Mouse (Mus musculus) spleen, adult 2 months (tissue): ENCODE measurements around the gene Tmem179. TPM values are rescaled to one million over a fixed set of nuclear protein-coding genes. Genes with fewer than 3 reads are reported as not detected.

Experiments used
- DNase-seq, 2 experiments: peaks; one replicate each; pipeline versions ENCODE4 v3.0.0 to v3.0.0-alpha.2; 2012 to 2021; ENCODE audit warnings: low spot score in 2 of 2, low read depth in 1 of 2
- H3K27ac ChIP-seq: fragments of 200-500 bp; 2 replicates; pipeline ENCODE4 v1.5.1; 2012; ENCODE audit warnings: low read length, inconsistent platforms; ENCODE audit not compliant: insufficient read depth
- H3K27me3 ChIP-seq: fragments of 200-500 bp; 2 replicates; pipeline ENCODE4 v1.6.1; 2012; ENCODE audit warnings: mild to moderate bottlenecking, moderate library complexity, low read length, inconsistent platforms; ENCODE audit not compliant: control insufficient read depth, insufficient read depth
- H3K36me3 ChIP-seq: fragments of 200-500 bp; 2 replicates; pipeline ENCODE4 v1.6.1; 2012; ENCODE audit warnings: mild to moderate bottlenecking, low read length, inconsistent platforms; ENCODE audit not compliant: control insufficient read depth, insufficient read depth
- H3K4me1 ChIP-seq: fragments of 200-500 bp; 2 replicates; pipeline ENCODE4 v1.6.1; 2011; ENCODE audit warnings: inconsistent platforms; ENCODE audit not compliant: control insufficient read depth, insufficient read depth, insufficient read length
- H3K4me3 ChIP-seq: fragments of 200-500 bp; 2 replicates; pipeline ENCODE4 v1.5.1; 2011; ENCODE audit warnings: mild to moderate bottlenecking, inconsistent platforms; ENCODE audit not compliant: insufficient read depth, insufficient read length; ENCODE audit errors: extremely low read depth
- CTCF ChIP-seq: fragments of 200-500 bp; IDR thresholded peaks from 2 replicates; pipeline ENCODE4 v1.5.1; 2011; ENCODE audit warnings: mild to moderate bottlenecking, inconsistent platforms; ENCODE audit not compliant: insufficient read depth, insufficient read length, insufficient replicate concordance; ENCODE audit errors: extremely low read depth
- POLR2A ChIP-seq: fragments of 200-500 bp; IDR thresholded peaks from 2 replicates; pipeline ENCODE4 v1.6.1; 2011; ENCODE audit warnings: low read depth, low read length, inconsistent platforms
- WGBS: fragments of 180-500 bp; shearing (Covaris S2); methylation state at CpG from one replicate; pipeline ENCODE4 v1.1.7; 2018; 5-methylcytosine and 5-hydroxymethylcytosine counted together
- polyA plus RNA-seq: library from polyadenylated mRNA; depleted of rRNA; stranded (reverse); fragments of >200 nt; gene quantifications from 2 replicates; pipeline ENCODE4 v1.2.3, GENCODE M21; 2012; rRNA removed

Tmem179 gene
- polyA plus RNA-seq, 1 experiment: 0.02 TPM

DNA sequence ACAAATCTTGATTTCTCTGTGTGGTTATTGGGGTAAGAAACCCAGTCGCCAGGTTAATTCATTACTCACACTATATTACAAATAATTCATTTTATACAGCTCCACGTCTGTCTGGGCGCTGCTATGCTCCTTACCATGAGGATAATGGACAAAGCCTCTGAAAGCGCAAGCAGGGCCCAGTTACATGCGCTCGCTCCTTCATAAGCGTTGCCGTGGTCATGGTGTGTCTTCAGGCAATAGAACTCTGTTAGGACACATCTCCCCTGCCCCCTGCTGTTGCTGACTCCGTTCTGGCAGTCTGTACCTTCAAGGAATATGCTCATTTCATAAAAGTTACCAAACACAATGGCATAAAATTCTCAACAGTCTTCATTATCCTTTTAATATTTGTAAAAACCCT, 64.7 kb downstream of the Tmem179 start:
- no peak for DNase-seq
- Histone ChIP-seq H3K4me1 (no peaks in the 10 kb centered on the region), H3K36me3 (no peaks in the 10 kb centered on the region), H3K27me3 (no peaks in the 10 kb centered on the region), H3K4me3 (no peak overlapping the region), H3K27ac (no peak overlapping the region)
- TF ChIP-seq POLR2A (no peak), CTCF (no peak)
- 87% methylated on average over 9 of the region's 9 CpGs for WGBS

DNA sequence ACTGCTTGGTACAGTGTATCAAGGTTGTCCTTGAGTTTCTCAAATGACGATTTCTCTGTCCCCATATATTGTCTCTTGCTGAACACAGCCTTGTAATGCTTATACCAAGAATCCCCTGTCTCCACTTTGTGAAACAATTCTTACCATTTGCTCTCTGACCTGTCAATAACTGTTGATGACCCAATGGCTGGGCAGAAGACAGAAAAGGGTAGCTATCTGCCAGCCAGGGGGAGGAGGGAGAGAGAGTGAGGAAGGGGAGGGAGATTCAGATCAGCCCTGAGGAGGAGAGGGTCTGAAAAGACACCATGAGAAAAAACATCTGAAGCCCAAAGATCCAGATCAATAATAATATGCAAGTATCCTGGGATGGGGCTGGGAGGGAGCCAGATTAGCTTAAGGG, 65.2 kb downstream of the Tmem179 start:
- WGBS: 67% methylated on average over 1 of the region's 1 CpGs
- TF ChIP-seq CTCF (no peak), POLR2A (no peak)
- Histone ChIP-seq H3K4me3 (no peak overlapping the region), H3K36me3 (no peaks in the 10 kb centered on the region), H3K4me1 (no peaks in the 10 kb centered on the region), H3K27me3 (no peaks in the 10 kb centered on the region), H3K27ac (no peak overlapping the region)
- DNase-seq: no peak

DNA sequence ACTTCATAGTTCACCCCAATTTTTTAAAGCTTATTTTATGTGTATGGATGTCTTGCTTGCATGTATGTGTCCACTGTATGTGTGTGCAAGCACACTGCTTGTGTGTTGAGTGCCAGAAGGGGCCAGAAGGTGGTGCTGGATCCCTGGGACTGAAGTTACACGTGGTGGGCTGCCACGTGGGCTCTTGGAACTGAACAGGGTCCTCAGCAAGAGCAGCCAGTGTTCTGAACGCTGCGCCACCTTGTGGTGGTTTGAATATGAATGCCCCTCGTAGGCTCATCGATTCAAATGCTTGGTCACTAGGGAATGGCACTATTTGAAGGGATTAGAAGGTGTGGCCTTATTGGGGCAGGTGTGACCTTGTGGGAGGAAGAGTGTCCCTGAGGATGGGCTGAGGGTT, 65.7 kb downstream of the Tmem179 start:
- DNase-seq: no peak
- TF ChIP-seq POLR2A (no peak), CTCF (peak; percentile 24; the same call in 1 of the 2 replicates)

More for the DNA sequence above, 65.7 kb downstream of the Tmem179 start:
- Histone ChIP-seq H3K4me1 (no peaks in the 10 kb centered on the region), H3K27ac (no peak overlapping the region), H3K4me3 (no peak overlapping the region), H3K27me3 (no peaks in the 10 kb centered on the region), H3K36me3 (no peaks in the 10 kb centered on the region)
- 54% methylated on average over 6 of the region's 6 CpGs for WGBS

Other genes starting within 250 kb of the Tmem179 start
- 0.39 and 0.53 TPM in 2 replicates for gene A530016L24Rik, start 27.3 kb downstream of the Tmem179 start, polyA plus RNA-seq
- 39.9 and 40.1 TPM in 2 replicates for gene Inf2, start 72.0 kb upstream of the Tmem179 start, polyA plus RNA-seq
- gene Adssl1, start 103.3 kb upstream of the Tmem179 start, polyA plus RNA-seq: 10.7 and 18.8 TPM in 2 replicates
- gene Siva1, start 127.9 kb upstream of the Tmem179 start, polyA plus RNA-seq: 31.6 and 42.5 TPM in 2 replicates
- 105 and 137 TPM in 2 replicates for gene Akt1, start 158.1 kb upstream of the Tmem179 start, polyA plus RNA-seq
- 7.6 and 11.5 TPM in 2 replicates for gene Zbtb42, start 162.1 kb upstream of the Tmem179 start, polyA plus RNA-seq
- gene Cep170b, start 203.7 kb upstream of the Tmem179 start, polyA plus RNA-seq: 7.6 and 9.1 TPM in 2 replicates
- 332 and 401 TPM in 2 replicates for gene Pld4, start 243.9 kb upstream of the Tmem179 start, polyA plus RNA-seq